Mouse (Mus musculus) ovary, adult 18-20 months (tissue): ENCODE data around the gene Bag5.
A peak's percentile ranks its signal among the peaks of the same experiment; 100 is the strongest.

Source experiments
- DNase-seq: peaks from one replicate; pipeline ENCODE4 v3.0.0; 2022; ENCODE audit warnings: low spot score, mixed read lengths

Gene Bag5

DNA sequence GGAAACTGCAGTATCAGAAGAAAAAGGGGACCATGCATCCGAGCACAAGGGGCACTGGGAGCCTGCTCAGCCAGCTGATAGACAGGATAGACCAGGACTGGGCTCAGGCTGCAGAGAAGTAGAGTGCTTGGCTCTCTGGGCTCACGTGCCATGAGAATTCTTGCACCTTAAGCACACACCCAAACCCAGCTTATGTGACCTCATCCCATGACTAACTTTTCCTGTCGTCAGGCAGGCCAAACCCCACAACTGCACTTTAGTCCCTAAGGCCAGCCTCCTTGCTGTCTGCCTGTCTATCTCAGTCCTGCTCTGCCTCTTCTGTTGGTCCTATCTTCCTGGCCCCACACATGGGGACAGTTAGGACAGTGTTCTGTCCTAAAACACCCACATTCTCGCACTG, 15.3 kb downstream of the Bag5 start:
- DNase-seq: no peak

DNA sequence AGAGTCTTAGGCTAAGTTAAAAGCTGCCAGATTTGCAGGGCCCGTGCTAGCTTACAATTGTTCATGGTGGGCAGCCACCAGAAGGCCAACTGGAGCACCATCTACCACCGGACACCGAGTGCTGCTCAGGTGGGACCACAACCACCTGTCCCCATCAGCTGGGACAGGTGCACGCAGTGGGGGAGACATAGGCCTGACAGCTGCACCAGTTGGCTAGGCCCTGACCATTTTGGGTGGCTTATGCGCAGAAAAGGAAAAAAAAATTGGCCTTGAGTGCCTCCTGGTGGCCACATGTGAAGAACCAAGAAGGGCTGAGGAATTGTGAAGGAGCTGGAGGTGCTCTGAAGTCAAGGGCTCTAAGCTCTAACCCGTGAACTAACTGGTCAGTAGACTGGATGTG, 16.8 kb downstream of the Bag5 start:
- DNase-seq: no peak

DNA sequence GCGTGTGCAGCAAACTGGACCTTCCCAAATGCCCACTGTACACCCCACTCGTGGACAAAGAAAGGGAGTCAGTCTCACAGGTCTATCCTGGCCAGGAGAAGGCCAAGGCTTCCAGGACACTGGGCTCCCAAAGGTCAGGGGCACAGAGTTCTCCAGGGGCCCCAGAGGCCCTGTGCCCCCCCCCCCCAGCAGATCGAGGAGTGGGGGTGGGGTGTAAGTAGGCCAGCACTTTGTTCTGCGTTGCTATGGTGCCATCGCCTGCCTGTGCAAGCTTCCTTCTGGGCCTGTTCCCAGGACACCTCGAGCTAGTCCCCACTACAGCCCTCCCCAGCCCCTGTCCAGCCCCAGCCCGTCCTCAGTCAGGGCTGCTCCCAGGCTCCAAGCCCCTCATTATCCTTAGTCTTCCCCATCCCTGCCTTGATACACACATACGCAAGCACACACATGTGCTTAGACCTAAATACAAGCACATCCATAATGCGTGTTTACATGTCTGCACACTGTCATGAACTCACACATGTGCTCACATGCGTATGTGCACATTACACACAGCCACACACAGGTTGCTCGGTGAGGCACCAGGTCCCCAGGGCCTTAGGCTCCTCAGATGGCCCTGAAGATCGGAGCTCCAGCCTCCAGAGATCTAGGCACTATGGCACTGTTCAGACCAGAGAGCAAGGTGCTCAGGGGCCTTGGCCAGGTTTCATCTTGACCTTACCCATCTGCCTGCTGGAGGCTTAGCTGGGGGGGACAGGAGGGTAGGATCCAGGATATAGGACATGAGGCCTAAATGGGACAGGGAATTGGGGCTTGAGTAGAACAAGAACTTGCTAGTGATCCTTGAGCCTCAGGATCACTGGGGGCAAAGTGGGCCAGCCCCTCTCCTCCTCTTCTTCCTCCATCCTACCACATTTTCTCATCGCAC, 17.9 kb downstream of the Bag5 start:
- DNase-seq: no peak

DNA sequence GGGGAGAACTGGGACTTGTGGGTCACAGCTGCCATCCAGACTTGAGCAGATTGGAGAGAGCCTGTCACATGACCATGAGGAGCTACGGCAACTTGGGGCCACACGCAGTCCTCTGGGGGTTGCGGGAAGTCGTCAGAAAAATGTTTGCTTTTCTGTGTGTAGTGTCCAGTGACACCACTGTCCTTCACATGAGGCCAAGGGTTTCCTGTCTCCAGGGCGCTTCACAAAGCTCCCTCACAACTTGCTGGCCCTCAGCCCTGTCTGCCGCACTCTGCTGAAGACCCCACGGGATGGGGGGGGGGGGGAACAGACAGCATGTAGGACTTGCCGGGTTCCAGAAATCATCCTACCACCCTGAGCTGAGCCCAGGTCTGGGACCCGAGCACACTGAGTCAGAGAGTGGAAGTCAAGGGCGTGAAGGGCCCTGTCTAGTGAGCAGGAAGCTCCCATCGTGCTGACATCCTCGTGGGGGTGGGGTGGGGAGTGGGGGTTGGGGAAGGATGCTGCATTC, 18.7 kb downstream of the Bag5 start:
- DNase-seq: no peak

DNA sequence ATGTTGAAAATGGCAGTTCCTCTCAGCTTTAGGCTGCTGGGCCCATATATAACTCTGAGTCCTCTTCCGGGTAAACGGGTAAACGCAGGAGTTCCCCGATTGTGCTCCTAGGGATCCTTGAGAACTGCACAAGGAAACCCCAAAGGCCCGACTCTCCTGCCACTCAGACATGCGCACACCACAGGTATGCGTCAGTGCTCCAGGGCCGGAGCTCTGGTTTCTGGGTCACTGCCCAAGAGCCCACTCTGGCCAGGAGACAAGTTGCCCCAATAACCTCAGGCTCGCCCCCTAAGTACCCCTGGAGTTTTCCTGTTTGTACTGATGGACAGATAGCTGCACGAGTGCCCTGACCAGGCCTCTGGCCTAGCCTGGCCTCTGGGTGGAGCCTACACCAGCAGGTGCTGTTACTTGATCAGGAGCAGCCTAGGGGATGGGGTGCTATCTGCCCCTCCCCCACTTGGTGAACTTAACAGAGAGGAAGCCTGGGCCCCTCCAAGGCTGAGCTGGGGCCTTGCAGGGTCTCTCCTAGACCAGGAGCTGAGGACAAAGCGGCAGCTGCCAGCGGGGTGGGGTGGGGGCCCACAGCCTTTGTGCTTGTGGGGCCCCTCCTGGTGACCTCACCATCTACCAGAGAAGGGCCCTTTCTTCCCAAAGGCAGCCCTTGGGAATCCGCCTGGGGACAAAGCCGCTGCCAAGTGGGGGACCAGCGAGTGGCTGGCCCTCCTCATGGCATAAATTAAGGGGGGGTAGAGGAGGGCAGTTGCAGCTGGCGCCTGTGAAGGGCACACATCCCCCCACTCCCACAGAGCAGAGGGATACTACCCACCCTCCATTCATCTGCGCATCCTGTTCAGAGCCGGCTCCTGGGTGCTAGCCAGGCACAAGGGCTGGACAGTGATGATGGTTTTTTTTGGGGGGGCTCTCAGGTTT, 19.5 kb downstream of the Bag5 start:
- DNase-seq: no peak

DNA sequence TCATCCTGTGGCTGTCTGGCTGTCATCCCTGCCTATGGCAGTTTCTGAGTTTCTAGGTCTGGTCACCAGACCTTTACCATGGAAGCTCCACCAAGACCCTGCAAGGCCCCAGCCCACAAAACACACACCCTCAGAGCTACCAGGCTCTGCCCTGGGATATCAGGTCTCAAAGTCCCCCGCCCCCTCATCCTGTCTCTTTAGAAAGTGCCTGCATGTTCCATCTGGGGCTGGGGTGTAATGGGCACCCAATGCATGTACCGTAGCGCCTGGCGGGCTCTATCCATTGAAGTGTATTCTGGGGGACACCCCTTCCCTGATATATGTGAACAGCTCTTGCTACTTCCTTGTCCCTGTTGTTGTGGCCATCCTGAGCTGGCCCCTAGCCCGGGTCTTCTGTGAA, 20.2 kb downstream of the Bag5 start:
- no peak for DNase-seq

DNA sequence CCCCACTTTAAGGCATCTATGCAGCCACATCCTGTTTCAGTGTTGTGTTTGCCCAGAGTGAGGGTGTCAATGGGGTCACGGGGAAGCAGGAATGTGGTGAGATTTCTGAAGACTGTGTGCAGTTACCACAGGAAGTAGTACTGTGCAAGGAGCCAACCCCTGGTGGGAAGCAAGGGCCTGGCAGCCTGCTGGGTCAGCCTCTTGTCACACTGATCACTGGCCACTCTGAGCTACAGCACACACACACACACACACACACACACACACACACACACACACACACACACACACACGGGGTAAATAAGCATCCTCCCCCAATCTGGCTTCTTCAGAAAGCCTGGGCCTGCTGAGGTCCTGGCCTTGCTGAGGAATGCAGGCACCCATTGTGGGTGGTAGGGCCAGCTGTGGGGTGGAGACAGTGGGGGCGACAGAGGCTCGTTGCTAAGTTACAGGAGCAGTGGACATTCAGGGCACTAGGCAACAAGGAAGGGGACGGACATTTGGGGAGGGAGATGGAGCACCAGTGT, 21.6 kb downstream of the Bag5 start:
- no peak for DNase-seq

DNA sequence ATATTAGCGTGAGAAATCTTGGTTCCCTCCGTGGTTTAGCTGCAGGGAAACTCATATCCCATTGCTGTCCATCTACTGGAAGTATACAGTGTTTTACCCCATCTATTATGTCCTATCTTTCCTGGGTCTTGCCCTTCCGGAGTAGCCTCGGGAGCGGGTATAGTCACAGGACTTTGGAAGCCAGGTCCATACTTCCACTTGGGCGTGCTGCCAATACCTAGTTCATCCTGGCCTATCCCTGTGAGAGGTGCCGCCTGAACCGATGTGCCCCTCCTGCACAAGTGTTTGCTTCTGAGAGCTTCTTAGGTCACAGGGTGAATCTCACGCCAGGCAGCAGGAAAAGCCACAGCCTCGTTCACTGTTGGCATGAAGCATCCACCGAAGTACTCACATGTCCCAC, 23.6 kb downstream of the Bag5 start:
- DNase-seq: no peak

DNA sequence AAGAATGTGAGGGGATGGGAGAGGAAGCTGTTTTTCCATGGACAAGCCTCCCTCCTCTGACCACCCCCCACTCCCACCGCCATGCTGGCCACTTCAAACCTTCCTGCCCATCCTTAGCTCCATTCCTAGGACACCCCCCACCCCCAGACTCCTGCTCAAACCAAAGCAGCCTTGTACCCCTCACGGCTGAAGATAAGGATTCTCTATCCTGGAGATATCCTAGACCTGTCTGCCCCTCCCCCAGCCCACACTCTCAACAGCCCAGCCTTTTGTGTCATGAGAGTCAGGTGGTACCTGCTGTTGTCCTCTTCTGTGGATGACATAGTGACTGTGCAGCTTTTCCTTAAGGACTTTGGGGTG, 25.0 kb downstream of the Bag5 start:
- no peak for DNase-seq

DNA sequence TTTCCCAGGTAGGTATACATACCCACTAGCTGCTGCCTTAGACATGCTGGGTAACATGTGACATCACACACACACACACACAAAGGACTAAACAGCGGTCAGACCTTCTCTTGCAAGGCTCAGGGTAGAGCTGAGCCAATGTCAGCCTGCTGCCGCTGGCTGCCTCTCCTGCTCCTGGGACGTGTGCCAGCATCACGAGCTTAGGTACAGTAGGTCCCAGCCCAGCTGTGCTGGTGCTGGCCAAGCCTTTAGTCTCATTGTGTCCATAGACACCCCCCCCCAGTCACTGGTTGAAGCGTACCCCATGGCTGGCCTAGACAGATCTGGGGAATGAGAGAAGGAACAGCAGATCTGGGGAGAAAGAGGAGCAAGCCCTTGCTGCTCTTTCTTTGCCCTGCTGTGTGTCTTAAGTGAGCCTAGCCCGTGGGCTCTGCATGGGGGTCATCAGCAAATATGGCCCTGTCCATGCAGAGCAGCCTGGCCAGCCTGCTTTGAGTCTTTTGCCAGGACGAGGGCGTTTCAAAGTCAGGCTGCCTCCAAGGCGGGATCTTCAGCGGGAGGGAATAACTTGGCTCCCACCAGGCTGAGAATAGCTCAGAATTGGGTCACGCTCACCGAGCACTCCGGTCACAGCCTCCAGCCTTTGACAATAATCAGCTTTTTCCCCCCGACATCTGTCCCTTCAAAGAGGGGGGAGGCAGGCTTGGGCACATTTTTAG, 25.5 kb downstream of the Bag5 start:
- peak; percentile 72 for DNase-seq

DNA sequence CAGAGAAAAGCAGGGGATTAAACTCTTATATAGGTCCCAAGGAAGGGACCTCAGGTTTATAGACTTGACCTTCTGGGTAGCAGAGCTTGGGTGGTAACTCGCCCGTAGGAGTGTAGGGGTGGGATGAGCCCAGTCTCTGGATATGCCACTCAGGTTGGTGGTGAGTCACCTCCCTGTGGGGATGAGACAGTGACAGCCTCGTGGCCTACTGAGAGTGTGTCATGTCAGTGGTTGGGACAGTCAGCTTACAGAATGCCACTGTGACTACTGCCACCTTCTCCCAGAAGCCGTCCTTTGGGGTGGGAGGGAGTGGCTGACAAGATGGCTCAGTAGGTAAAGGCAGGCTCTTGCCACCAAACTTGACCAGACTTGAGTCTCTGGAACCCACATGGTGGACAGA, 26.7 kb downstream of the Bag5 start:
- DNase-seq: no peak

DNA sequence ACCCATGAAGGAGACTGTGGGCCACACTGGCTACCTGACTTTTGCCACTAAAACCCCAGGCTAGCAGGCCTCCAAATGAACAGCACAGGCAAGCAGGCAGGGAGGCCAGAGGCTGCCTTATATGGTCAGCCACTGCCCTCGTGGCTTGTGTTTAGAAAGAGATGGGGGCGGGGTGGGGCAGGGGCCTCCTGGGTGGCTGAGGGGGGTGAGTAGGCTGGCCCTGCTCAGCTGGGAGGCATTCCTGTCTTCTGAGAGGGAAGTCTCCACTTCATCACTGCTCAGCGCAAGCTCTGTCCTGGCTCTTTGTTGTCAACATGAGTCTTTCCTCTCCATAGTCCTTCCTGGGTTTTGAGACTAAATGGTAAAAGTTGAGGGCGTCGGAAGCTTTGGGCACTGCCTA, 30.3 kb downstream of the Bag5 start:
- DNase-seq: no peak

DNA sequence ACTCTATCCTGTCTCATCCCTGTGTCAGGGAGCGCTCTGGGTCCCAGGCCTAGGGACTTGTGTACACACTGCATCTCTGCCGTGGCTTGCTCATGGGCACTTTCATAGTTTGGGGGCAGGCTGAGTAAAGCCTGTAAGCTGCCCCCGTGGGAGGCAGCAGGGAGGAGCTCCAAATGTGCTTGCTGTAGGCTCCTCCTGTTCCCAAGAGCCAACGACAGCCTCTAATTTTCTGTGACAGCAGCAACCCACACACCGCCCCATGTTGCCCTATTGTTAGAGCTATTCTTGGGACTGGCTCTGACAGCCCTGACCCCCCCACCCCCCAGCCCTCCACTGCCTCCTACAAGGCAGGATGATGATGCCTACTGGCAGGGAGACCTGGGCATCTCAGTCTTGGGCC, 31.1 kb downstream of the Bag5 start:
- no peak for DNase-seq

DNA sequence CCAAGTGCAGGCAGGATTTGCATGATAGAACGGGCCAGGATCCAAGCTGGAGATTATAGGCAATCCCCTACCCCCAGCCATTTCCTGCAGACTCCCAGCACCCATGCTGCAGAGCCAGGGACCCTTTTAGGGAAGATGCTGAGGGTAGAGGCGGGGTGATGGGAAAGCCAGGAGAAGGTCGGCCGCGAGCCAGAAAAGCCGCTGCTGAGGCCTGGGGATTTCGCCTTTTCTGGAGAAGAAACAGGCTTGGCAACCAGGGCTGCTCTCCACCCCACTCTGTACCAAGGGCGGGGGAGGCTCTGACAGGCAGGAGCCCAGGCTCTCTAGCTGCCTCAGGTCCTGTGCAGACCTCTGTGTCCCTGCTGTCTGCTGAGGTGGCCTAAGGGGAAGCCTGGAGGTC, 31.8 kb downstream of the Bag5 start:
- no peak for DNase-seq

DNA sequence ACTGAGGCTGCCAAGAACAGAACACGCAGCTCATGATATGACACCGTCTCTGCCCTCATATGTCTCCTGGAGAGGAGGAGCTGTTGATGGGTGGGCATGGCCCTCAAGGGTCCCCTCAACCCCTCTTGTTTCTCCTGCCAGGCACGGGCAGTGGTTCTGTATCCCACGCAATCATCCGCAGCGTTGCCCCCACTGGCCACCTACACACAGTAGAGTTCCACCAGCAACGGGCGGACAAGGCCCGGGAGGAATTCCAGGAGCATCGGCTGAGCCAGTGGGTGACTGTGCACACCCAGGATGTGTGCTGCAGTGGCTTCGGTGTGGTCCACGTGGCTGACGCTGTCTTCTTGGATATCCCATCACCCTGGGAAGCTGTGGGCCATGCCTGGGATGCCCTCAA, 32.4 kb downstream of the Bag5 start:
- no peak for DNase-seq

DNA sequence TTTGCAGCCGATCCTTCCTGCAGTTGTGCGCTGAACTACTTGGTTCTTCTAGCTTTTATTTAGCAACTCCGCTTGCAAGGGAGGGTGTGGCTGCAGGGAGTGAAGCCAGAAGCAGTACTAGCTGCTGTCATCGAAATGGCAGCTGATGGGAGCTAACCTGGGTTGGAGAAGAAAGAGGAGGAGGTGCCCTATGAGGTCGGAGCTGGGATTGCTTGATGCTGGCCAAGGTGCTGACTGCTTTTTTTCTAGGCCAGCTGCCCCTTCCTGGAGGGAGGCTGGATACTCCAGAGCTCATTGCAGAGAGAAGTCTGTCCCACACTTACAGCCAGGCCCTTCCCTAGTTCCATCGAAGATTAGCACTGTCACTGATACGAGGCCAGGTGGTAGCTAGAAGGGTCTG, 34.1 kb downstream of the Bag5 start:
- DNase-seq: no peak

DNA sequence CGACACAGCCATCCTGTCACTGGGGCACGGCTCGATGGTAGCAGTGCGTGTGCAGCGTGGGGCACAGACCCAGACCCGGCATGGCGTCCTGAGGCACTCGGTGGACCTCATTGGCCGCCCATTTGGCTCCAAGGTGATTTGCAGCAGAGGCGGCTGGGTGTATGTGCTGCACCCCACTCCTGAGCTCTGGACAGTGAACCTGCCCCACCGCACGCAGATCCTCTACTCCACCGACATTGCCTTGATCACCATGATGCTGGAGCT, 34.5 kb downstream of the Bag5 start:
- no peak for DNase-seq

DNA sequence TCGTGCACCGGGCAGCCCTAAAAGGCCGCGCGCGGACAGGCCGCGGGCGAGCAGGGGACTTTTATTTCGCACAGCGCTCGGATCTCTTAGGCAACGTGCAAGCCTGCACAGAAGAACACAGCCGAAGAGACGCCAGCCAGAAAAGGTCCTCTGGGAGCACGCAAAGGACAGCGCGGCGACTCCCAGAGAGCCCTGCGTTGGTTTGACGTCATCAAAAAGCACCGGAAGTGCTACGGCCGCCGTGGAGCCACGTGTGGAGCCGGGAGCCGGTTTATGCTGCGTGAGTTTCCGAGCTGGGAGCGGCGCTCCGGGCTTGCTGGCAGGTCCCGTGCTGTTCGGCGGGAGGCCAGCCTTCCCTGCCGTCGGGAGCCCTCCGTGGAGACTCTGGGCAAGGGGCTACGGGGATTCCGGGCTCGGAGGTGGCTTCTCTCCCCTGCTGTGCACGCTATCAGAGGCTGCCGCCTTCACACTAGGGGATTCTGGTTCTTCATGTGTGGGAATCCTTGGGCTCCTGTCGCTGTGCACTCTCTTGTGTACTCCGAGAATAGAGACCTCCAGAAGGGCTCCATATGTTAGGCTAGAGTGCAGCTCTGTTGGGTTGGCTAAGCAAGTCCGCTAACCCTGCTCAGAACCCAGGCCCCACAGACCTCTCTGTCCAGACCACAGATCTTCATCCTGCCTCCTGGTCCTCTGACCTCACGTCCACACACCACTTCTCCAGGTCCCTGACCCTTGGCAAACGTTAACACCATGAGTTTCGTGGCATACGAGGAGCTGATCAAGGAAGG, 35.0 kb downstream of the Bag5 start, which contains the start of gene Trmt61a:
Gene Trmt61a (plus strand): TSS at position 224 of the 788 bp plus-strand sequence.
- DNase-seq: peak; percentile 80

DNA sequence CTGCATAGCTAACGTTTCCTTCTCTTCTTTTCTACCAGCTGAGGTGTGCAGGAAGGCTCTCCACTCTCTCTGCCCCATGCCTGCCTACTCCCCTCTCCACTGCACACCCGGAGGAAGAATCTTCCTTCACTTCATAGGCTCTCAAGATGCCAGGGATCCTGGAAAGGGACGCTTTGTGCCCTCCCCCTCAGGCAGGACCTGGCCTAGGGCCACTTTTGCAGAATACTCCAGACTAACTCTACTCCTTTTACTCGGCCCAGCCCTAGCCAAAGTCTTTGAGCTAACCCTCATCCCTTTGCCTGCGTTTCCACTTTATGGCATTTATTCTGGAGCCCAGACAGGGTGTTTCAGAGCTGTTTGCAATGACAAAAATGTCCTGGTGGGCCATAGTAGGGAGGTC, 35.6 kb downstream of the Bag5 start:
- no peak for DNase-seq

DNA sequence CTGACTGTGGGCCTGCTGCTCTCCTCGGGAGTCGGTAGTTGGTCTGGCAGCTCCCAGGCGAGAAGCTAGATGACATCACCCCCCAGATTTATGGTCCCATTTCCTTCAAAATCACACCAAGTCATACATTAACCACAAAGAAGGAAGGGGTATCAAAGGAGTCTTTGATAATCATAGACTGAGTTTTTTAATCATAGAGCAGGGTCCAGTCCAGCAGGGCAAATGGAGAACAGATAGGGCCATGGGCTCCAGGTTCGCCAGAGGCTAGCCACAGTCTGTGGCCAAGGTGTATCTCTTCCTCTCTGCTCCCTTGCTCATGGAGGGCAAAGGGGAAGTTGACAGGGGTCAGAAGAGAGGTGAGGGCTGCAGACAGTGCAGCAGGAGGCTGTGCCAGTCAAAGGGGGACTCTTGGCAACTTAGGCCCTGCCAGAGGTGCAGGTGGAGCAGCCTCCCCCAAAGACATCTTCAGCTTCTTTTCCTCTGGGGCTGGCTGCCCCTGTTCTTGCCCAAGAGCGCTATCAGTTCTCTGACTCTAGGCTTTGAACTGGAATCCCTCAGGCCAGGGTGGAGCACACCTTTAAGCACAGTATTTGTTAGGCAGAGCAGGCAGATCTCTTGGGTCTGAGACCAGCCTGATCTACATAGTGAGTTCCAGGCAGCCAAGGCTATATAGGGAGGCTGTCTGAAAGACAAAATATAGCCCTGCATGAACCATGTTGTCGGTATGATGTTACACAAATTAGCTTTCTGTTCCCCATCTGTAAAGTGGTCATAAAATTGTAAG, 37.1 kb downstream of the Bag5 start:
- no peak for DNase-seq
